Comparison of ENCODE assay signal across 23 mouse cellular contexts in genomic region chr16:75369700-75370099, GRCm38 (mm10).
"Had no signal": no experiment of that assay in that cellular context is flagged by ENCODE, and none has a peak within 500 bp of the region (broad histone marks: within the 10 kb centered on the region; RNA-seq: fewer than 3 reads in every experiment).

No protein-coding gene starts in this region.

- H3K9me3 ChIP-seq: kidney, embryonic 15.5 days; limb, embryonic 10.5 days; limb, embryonic 13.5 days; liver, embryonic 12.5 days; liver, embryonic 15.5 days; lung, embryonic 15.5 days; midbrain, embryonic 13.5 days; neural tube, embryonic 13.5 days; stomach, embryonic 15.5 days had no signal

- ATAC-seq: liver, embryonic 12.5 days; midbrain, embryonic 13.5 days had no signal

- H3K27me3 ChIP-seq: kidney, embryonic 15.5 days; limb, embryonic 13.5 days; liver, embryonic 12.5 days; liver, embryonic 15.5 days; lung, embryonic 15.5 days; midbrain, embryonic 13.5 days; neural tube, embryonic 13.5 days; stomach, embryonic 15.5 days had no signal

- H3K36me3 ChIP-seq: kidney, embryonic 15.5 days; limb, embryonic 10.5 days; limb, embryonic 13.5 days; liver, embryonic 12.5 days; liver, embryonic 15.5 days; lung, embryonic 15.5 days; midbrain, embryonic 13.5 days; neural tube, embryonic 13.5 days; stomach, embryonic 15.5 days had no signal

- H3K27ac ChIP-seq: kidney, embryonic 15.5 days; left cerebral cortex, adult 2 months; limb, embryonic 10.5 days; limb, embryonic 13.5 days; liver, embryonic 12.5 days; liver, embryonic 15.5 days; lung, embryonic 15.5 days; midbrain, embryonic 13.5 days; neural tube, embryonic 13.5 days; stomach, embryonic 15.5 days had no signal

- H3K4me2 ChIP-seq: kidney, embryonic 15.5 days; limb, embryonic 13.5 days; liver, embryonic 12.5 days; liver, embryonic 15.5 days; lung, embryonic 15.5 days; midbrain, embryonic 13.5 days; neural tube, embryonic 13.5 days; stomach, embryonic 15.5 days had no signal

- H3K4me1 ChIP-seq: kidney, embryonic 15.5 days; limb, embryonic 10.5 days; limb, embryonic 13.5 days; liver, embryonic 12.5 days; liver, embryonic 15.5 days; lung, embryonic 15.5 days; stomach, embryonic 15.5 days had no signal

- DNase-seq: kidney, adult 8-10 months; kidney, postnatal 10 days; kidney, postnatal 36 days; layer of hippocampus, postnatal 36 days; liver; lung, adult 18-20 months; lung, postnatal 10 days; lung, postnatal 4 days; retina, postnatal 1 day; right cerebral cortex, postnatal 25 days; spleen, adult 18-20 months; thymus, postnatal 36 days had no signal

- H3K4me3 ChIP-seq: kidney, embryonic 15.5 days; left cerebral cortex, adult 2 months; limb, embryonic 10.5 days; limb, embryonic 13.5 days; liver, embryonic 12.5 days; liver, embryonic 15.5 days; lung, embryonic 15.5 days; midbrain, embryonic 13.5 days; myocyte; neural tube, embryonic 13.5 days; stomach, embryonic 15.5 days had no signal

- H3K9ac ChIP-seq: kidney, embryonic 15.5 days; limb, embryonic 13.5 days; liver, embryonic 12.5 days; liver, embryonic 15.5 days; lung, embryonic 15.5 days; midbrain, embryonic 13.5 days; neural tube, embryonic 13.5 days; stomach, embryonic 15.5 days had no signal
